Mouse (Mus musculus) G1E (cell line): ENCODE measurements around the gene Snx29.

ENCODE experiments used
- CTCF ChIP-seq: IDR thresholded peaks from 2 replicates; pipeline ENCODE4 v1.5.1; 2012; ENCODE audit warnings: low read depth, low read length, inconsistent platforms, mixed read lengths
- GATA2 ChIP-seq: IDR thresholded peaks from 2 replicates; pipeline ENCODE4 v1.6.1; 2012; ENCODE audit warnings: low read depth, low read length, inconsistent platforms, borderline replicate concordance
- POLR2AphosphoS5 ChIP-seq: IDR thresholded peaks from 2 replicates; pipeline ENCODE4 v1.6.1; 2012; ENCODE audit warnings: low read depth, low read length, inconsistent platforms; ENCODE audit not compliant: insufficient replicate concordance
- TAL1 ChIP-seq: conservative IDR thresholded peaks from 2 replicates; pipeline ENCODE4 v1.6.1; 2012; ENCODE audit warnings: low read depth, low read length, inconsistent platforms, mixed read lengths

DNA sequence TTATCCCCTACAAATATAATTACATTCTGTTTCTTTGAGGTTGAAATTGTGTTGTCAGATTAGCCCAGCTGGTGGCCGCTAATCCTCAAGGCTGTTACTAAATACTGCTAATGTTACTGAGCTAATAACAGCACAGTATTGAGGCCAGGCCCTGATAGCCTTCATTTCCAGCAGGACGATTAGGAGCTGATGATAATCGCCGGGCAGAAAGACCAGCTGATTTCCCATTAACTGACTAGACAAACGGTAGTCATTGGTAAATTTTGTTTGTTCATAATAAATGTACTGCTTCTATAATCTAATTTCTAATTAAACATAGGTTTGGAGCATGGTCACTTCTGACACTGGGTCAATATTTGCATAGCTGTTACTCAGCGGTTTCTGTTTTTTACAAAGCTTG lies 43.9 kb upstream of the Snx29 start:
- TF ChIP-seq POLR2AphosphoS5, result no peak
- no peak for TF ChIP-seq CTCF
- no peak for TF ChIP-seq TAL1
- no peak for TF ChIP-seq GATA2
